Mouse (Mus musculus): ENCODE measurements around the gene Anxa6. TPM values are rescaled to one million over a fixed set of nuclear protein-coding genes. Genes with fewer than 3 reads are reported as not detected.

Anxa6 gene
- total RNA-seq, 2 experiments from 2014 or later = 61.0 to 70.8 TPM

- ATAC-seq (replicated peaks; ENCODE audit: poor library complexity, severe bottlenecking) = peak; percentile 26
Measured at GRCm38 (mm10) chr11:54934198-54934597, 99.0 kb downstream of the Anxa6 start.

- no peak for ATAC-seq (replicated peaks; ENCODE audit: poor library complexity, severe bottlenecking)
Measured at GRCm38 (mm10) chr11:54932540-54932939, 100.7 kb downstream of the Anxa6 start.

- ATAC-seq (replicated peaks; ENCODE audit: poor library complexity, severe bottlenecking) = no peak
Measured at GRCm38 (mm10) chr11:54931405-54932093, 101.7 kb downstream of the Anxa6 start.

GRCm38 (mm10) chr11:54930318-54930979, 102.8 kb downstream of the Anxa6 start:
- no peak for ATAC-seq (replicated peaks; ENCODE audit: poor library complexity, severe bottlenecking)

GRCm38 (mm10) chr11:54929744-54930143, 103.5 kb downstream of the Anxa6 start:
- no peak for ATAC-seq (replicated peaks; ENCODE audit: poor library complexity, severe bottlenecking)

GRCm38 (mm10) chr11:54929290-54929689, 104.0 kb downstream of the Anxa6 start:
- ATAC-seq (replicated peaks; ENCODE audit: poor library complexity, severe bottlenecking) = no peak

Other genes starting within 250 kb of the Anxa6 start
- 41.6 and 47.5 TPM in 2 replicates for gene Cdc42se2, start 245.8 kb downstream of the Anxa6 start, total RNA-seq (2014; fragmentation: Nextera tagmentation)
- 48.0 and 48.6 TPM in 2 replicates for gene Cdc42se2, start 245.8 kb downstream of the Anxa6 start, total RNA-seq (2017)
- gene Lyrm7, start 172.5 kb downstream of the Anxa6 start, total RNA-seq (2014; fragmentation: Nextera tagmentation) = 4.0 and 9.3 TPM in 2 replicates
- 2.0 and 11.1 TPM in 2 replicates for gene Lyrm7, start 172.5 kb downstream of the Anxa6 start, total RNA-seq (2017)
- 686 and 699 TPM in 2 replicates for gene Hint1, start 167.1 kb downstream of the Anxa6 start, total RNA-seq (2014; fragmentation: Nextera tagmentation)
- gene Hint1, start 167.1 kb downstream of the Anxa6 start, total RNA-seq (2017) = 600 and 654 TPM in 2 replicates
- 24.9 and 29.6 TPM in 2 replicates for gene Gpx3, start 131.0 kb downstream of the Anxa6 start, total RNA-seq (2014; fragmentation: Nextera tagmentation)
- gene Gpx3, start 131.0 kb downstream of the Anxa6 start, total RNA-seq (2017) = 1.6 and 4.0 TPM in 2 replicates
- 27.7 and 48.9 TPM in 2 replicates for gene Tnip1, start 70.5 kb downstream of the Anxa6 start, total RNA-seq (2014; fragmentation: Nextera tagmentation)
- 25.3 and 28.0 TPM in 2 replicates for gene Tnip1, start 70.5 kb downstream of the Anxa6 start, total RNA-seq (2017)
- gene Ccdc69, start 44.7 kb upstream of the Anxa6 start, total RNA-seq (2014; fragmentation: Nextera tagmentation) = 16.8 and 18.9 TPM in 2 replicates
- 21.1 and 22.7 TPM in 2 replicates for gene Ccdc69, start 44.7 kb upstream of the Anxa6 start, total RNA-seq (2017)
- 84.3 and 86.4 TPM in 2 replicates for gene Gm2a, start 64.7 kb upstream of the Anxa6 start, total RNA-seq (2014; fragmentation: Nextera tagmentation)
- gene Gm2a, start 64.7 kb upstream of the Anxa6 start, total RNA-seq (2017) = 61.3 and 72.4 TPM in 2 replicates
- gene Slc36a3, start 118.3 kb upstream of the Anxa6 start, total RNA-seq (2014; fragmentation: Nextera tagmentation) = not detected in 2 replicates
- gene Slc36a3, start 118.3 kb upstream of the Anxa6 start, total RNA-seq (2017) = not detected in 2 replicates
- gene Slc36a2, start 151.6 kb upstream of the Anxa6 start, total RNA-seq (2014; fragmentation: Nextera tagmentation) = 6.5 and 7.6 TPM in 2 replicates
- gene Slc36a2, start 151.6 kb upstream of the Anxa6 start, total RNA-seq (2017) = 1.9 and 2.8 TPM in 2 replicates
- gene Slc36a1, start 170.9 kb upstream of the Anxa6 start, total RNA-seq (2014; fragmentation: Nextera tagmentation) = 52.6 and 53.3 TPM in 2 replicates
- gene Slc36a1, start 170.9 kb upstream of the Anxa6 start, total RNA-seq (2017) = 11.4 and 12.9 TPM in 2 replicates

Measured in granulocyte monocyte progenitor cell, adult 5-6 weeks (primary cell).